Mouse (Mus musculus): ENCODE measurements at regions not wholly inside any gene's neighbourhood (a gene's known extent, or its start where the extent isn't known, plus 50 kb on each side); places are given as distances from the start of the nearest gene placed in this dataset.

DNA sequence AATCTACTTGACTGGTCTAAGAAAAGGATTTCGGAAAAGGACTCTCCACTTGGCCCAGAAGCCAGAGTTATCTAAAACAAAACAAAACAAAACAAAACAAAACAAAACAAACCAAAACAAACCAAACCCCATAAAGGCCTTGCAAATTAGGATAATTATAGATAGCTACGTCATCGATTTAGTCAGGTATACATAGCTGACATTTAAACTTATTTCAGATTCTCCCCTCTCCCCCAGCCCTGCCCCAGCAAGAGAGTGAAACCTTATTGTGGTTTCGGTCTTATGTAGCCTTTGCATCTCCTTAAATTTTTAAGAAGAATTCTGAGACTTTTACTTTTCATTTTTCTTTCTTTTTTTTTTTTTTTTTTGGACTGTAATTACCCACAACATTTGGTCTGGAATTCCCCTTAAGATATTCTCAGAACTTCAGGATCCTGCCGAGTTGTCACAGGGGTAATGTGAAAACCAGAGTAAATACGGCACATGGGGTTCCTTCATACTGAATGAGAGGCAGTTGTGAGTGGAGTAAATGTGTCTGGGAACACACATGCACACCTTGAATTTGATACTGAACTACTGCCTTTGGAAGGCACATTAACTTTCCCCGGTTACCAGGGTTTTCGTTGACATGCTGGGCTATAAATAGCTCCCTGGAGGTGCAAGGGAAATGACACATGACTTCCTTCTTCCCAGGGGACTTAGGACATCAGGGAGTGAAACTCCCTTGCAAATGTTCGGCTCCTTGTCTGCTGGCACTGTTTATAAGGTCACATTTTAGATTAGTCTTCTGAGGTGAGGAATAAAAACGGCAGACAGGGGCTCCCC is 94.8 kb upstream of the Rap1b start:
- DNase-seq (ENCODE audit: low read depth, low spot score): no peak

GRCm38 (mm10) chr10:117941266-117941651 is 95.4 kb upstream of the Rap1b start:
- DNase-seq (ENCODE audit: low read depth, low spot score): no peak

- DNase-seq (ENCODE audit: low read depth, low spot score): no peak
These were observed 98.0 kb upstream of the Rap1b start for GRCm38 (mm10) chr10:117943702-117944307.

DNA sequence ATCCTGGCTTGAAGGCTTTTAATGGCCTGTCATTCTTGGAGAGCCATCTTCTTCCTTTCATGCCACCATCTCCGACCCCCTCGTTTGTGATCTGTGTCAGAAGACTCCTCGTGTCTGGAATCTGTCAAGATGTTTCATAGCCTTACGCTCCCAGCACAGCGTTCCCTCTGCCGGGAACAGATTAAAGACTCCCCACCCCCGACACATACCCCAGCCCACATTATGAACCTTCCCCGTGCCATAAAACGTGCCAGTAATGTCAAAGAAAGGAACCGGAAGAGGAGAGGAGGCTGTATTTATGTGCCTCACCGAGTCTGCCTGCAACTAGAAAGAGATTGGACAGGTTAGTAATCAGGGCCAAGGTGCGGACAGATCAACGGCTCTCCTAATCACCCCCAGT is 101.4 kb upstream of the Rap1b start:
- DNase-seq (ENCODE audit: low read depth, low spot score): no peak

GRCm38 (mm10) chr10:117947911-117948310 is 102.1 kb upstream of the Rap1b start:
- DNase-seq (ENCODE audit: low read depth, low spot score): no peak

GRCm38 (mm10) chr10:117952116-117953025 is 106.5 kb upstream of the Rap1b start:
- no peak for DNase-seq (ENCODE audit: low read depth, low spot score)

DNA sequence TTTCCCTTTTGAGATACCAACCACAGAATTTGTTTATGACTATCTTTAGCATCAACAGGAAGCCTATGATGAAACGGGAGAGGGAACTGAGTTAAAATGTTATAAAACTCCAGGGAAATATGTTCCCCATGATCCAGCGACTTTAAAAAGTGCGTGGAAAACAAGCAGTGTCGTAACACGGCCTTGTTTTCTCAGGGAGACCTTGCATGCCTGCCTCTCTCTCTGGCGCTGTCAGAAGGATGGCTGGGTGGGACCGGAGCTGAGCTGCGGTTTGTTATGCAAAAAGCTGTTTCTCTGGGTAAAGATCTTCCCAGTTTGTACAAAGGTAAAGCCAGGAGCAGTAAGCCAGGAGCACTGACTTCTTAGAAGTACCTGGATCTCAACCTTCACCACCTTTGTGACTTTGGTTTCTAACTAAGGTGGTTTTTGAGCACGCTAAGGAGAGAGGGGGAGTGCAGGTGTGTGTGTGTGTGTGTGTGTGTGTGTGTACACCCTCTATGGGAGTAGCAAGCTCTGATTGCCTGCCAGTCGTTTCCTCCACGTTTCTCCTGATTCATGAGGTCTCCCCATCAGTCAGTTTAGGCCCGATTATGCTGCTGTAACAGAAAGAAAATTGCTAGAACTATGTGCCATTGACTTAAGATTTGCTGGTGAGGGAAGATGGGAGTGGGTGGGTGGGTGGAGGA is 107.3 kb upstream of the Rap1b start:
- no peak for DNase-seq (ENCODE audit: low read depth, low spot score)

DNA sequence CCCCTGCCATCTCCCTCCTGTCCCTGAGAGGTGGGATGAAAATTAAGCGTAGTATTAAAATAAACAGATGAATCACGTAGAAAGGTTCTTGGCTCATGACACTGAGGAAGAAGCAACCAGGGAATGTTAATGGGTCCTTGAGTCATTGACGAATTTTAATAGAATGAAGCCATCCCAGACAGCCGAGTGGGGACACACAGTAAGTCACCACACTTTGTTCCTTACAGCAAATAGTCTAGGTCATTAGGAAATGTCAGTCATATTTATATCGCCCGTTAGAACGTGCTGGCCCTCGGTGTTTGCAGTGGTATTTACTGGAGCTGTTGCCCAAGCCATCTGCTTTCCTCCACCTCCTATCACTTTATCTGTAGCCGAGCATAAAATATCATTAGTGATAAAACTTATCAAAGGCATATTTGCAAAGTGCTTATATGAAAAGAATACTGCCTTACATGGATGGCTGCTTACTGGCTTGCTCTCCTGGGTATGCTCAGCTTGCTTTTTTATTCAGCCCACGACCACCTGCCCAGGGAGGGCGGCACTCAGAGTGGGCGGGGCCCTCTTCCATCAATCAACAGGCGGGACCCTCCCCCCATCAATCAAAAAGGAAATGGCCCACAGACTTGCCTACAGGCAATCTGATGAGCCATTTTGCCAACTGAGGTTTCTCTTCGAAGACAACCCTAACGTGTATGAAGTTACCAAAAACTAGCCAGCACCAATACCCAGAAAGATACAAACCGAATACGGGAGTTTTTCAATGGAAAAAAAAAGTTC is 110.5 kb upstream of the Rap1b start:
- no peak for DNase-seq (ENCODE audit: low read depth, low spot score)

DNA sequence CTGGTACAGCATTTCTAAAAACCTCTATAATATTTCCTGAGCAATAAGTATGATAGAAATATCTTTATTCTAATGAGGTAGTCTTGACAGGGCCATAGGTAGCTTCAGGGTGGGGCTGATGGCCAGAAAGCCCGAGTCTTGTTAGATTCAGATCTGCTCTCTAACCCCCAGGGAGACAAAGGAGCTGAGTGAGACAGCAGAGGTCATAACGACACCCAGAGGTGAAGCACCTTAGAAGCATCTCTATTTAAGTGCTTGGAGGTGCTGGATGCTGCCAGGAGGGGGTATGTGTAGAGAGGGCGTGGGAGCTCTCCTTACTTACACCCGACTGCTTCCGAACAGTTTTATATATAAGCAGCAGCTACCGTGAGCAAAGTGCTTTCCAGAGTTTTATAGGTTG is 128.9 kb upstream of the Rap1b start:
- no peak for DNase-seq (ENCODE audit: low read depth, low spot score)

GRCm38 (mm10) chr10:117975467-117975866 is 129.6 kb upstream of the Rap1b start:
- DNase-seq (ENCODE audit: low read depth, low spot score): no peak

DNA sequence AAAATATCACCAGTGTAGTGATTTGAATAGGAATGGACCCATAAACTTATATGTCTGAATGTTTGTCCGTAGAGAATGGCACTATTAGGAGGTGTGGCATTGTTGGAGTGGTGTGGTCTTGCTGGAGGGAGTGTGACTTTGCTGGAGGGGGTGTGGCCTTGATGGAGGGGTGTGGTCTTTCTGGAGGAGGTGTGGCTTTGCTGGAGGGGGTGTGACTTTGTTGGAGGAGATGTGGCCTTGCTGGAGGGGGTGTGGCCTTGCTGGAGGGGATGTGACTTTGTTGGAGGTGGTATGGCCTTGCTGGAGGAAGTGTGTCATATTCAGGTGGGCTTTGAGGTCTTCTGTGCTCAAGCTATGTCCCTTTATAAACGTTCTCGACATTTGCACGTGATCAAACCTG is 133.3 kb upstream of the Rap1b start:
- no peak for DNase-seq (ENCODE audit: low read depth, low spot score)

DNA sequence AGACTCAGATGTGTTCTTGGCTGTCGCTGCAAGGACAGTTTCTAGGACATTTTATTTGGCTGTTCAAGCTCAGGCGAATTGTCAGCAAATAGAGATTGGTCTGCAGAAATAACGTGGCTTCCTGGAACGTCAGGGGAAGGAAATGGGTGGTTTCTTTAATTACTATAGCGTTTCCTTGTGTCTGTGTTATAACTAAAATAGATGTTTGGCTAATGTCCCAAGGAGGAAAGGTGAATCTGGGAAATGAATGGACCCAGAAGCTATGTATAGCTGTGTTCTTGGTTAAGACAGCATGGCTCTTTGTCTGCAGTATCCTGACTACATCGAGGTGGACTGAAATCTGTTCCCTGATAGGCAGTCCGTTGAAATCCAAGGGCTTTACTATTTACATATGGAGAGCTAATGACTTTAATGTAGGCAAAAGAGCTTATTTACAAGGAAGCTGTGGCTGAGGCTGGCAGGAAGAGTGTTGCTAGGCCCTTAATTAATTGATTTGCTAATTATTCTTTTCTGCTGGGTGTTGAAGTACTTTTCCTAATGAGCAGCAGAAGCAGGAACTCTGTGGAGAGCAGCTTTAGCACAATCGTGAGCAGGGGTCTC is 136.9 kb upstream of the Rap1b start:
- DNase-seq (ENCODE audit: low read depth, low spot score): no peak

GRCm38 (mm10) chr10:117983271-117983670 is 137.4 kb upstream of the Rap1b start:
- DNase-seq (ENCODE audit: low read depth, low spot score): no peak

DNA sequence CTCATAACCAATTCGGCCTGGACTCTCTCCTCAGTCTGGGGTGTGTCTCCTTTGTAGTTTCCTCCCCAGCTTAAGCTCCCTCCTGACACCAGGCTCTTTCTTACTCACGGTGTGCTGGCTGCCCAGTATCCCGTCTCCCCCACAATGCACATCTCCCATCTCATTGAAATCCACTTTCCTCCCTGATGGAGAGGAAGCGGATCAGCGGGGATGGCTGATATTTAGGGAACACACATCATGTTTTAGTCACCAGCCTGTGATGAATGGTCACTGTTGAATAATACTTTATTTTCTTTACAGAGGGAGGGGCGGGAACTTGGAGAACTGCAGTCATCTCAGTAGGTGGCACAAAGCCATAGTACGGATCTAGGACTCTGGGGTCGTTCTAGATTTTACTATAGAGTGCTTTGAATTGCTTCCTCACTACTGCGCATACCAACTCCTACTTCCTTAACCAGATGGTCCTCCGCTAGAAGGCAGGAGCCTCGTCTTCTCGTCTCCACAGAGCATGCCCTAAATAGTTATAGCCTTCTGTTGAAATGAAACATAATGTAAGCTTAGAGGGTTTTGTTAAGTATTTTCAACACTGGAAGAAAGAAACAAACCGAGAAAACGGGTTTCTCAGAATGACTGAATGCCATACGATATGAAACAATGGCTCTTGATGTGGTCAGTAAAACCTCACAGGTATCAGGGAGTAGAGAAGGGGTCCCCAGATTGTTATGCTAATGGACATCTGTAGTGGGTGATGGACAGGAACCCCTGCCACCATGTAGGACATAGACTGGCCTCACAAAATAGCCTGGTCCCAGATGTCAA is 139.2 kb upstream of the Rap1b start:
- no peak for DNase-seq (ENCODE audit: low read depth, low spot score)

DNA sequence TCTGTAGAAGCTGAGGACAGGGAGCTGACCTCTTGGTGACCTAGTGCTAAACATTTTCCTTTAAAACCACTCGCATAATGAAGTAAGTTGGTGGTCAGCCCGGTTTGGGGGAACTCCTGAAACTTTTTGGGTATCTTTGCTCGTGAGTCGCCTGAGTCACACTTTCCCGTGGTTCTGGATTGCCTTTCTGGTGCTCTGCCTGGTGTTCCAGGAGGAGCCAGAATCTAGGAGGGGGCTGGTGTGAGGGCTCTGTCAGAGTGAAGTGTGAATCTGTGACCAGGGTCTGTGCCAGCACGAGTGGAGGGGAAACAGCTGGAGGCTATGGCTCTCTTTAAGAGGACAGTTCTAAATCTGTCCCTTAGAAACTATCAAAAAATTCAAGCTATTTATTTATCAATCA is 141.8 kb upstream of the Rap1b start:
- DNase-seq (ENCODE audit: low read depth, low spot score): no peak

- no peak for DNase-seq (ENCODE audit: low read depth, low spot score)
These were observed 142.2 kb upstream of the Rap1b start for GRCm38 (mm10) chr10:117988076-117988475.

- DNase-seq (ENCODE audit: low read depth, low spot score): no peak
These were observed 145.3 kb upstream of the Rap1b start for GRCm38 (mm10) chr10:117991176-117991575.

GRCm38 (mm10) chr10:117992317-117992716 is 146.5 kb upstream of the Rap1b start:
- no peak for DNase-seq (ENCODE audit: low read depth, low spot score)

DNA sequence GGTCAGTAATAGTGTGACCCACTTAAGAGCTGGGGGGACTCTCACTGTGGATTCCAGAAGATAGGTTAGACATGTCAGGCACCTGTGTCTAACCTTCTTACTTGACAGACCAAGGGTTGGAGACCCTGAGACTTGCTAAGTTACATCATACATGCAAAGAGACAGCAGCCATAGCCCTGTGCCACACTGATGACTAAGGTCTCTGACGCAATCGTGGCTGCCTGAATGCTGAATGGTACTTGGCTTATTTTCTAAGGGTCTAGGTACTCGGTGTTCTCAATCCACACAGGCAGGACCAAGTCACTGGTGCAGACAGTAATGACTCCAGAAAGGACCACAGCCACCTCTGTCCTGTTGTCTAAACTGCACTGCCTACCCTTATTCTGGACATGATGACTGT is 147.8 kb upstream of the Mdm1 start:
- DNase-seq (ENCODE audit: low read depth, low spot score): no peak

DNA sequence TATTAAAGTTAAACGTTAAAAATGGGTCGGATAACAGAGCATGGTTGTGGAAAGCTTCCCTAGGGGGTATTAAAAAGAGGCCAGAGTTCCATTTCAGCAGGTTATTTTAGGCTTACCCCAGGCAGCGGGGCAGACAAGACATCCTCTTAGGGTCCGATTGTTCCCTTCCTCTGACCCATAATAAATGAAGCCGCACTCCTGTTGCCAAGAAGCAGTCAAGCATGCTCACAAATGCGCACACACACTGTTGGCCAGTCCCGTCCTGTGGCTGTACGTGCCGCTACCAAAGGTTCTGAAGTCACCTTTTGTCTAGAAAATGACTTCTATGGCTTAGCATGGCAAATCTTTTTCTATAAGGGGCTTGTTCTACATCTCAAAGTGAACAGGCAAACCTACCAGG is 146.8 kb upstream of the Mdm1 start:
- no peak for DNase-seq (ENCODE audit: low read depth, low spot score)
